Mouse (Mus musculus) left cerebral cortex, postnatal 36 days (tissue): Measurements from ENCODE around the gene F8. TPM values are rescaled to one million over a fixed set of nuclear protein-coding genes. Genes with fewer than 3 reads are reported as not detected.
"Not testable (repeated sequence)": the region's sequence is repeated elsewhere in the genome, so short reads cannot be mapped to it uniquely, and the experiment has no call there.

ENCODE experiments used
- DNase-seq, 2 experiments: peaks; one replicate each; pipeline ENCODE4 v3.0.0; 2021 to 2022; ENCODE audit warnings: low spot score in 2 of 2, mixed read lengths in 1 of 2
- intact Hi-C: fragments of 180-260 bp; cut with DNase I; formaldehyde crosslinking; loops from one replicate; pipeline ENCODE4 v1.15.1; 2025
- total RNA-seq, 2 experiments: library from RNA; stranded (reverse); gene quantifications; 2 replicates each; pipeline ENCODE4 v1.2.3; 2021

The F8 gene
- total RNA-seq, 2 experiments from 2014 or later = 1.9 to 2.0 TPM

- no peak for DNase-seq
- intact Hi-C loops = no loop called here
These were observed 234.0 kb downstream of the F8 start for GRCm38 (mm10) chrX:75148414-75148813.

DNA sequence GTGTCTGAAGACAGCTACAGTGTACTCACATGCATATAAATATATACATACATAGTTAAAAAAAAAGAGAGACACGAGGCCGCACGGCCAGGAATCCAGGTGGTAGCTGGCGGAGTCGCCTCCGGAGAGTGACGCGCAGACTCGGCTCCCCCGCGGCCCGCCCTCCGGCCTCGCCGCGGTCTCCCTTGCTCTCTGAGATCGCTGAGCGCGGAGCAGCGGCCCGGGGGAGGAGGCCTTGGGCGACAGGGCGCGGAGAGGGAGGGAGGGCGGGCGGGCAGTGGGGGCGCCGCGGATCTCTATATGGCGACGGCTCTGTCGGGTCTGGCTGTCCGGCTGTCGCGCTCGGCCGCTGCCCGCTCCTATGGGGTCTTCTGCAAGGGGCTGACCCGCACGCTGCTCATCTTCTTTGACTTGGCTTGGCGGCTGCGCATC, 239.3 kb downstream of the F8 start:
- intact Hi-C loops = not testable (repeated sequence)
- peak in 1 of 2 experiments; percentile 6 for DNase-seq

- intact Hi-C loops = no loop called here
- DNase-seq = no peak
These were observed 244.2 kb downstream of the F8 start for GRCm38 (mm10) chrX:75138182-75138581.

- intact Hi-C loops = no loop called here
- no peak for DNase-seq
These were observed 244.7 kb downstream of the F8 start for GRCm38 (mm10) chrX:75137729-75138128.

DNA sequence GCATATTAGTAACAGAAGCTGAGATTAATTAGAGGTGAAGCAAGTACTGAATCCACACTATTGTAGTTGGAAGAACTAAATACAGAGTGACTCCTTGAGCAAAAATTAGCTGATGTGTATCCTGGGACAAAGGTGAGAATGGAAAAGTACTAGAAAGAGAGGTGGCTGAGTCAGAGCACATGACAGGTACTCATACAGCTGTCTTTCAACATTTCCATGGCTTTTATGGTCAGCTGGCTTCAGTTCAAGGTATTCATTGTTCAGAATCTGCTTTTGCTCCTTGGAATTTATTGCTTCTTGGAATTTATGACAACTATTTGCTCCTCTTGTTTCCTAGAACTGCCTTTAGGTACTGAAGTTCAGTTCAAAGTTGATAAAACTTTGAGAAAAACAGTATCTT, 245.5 kb downstream of the F8 start:
- intact Hi-C loops = no loop called here

DNA sequence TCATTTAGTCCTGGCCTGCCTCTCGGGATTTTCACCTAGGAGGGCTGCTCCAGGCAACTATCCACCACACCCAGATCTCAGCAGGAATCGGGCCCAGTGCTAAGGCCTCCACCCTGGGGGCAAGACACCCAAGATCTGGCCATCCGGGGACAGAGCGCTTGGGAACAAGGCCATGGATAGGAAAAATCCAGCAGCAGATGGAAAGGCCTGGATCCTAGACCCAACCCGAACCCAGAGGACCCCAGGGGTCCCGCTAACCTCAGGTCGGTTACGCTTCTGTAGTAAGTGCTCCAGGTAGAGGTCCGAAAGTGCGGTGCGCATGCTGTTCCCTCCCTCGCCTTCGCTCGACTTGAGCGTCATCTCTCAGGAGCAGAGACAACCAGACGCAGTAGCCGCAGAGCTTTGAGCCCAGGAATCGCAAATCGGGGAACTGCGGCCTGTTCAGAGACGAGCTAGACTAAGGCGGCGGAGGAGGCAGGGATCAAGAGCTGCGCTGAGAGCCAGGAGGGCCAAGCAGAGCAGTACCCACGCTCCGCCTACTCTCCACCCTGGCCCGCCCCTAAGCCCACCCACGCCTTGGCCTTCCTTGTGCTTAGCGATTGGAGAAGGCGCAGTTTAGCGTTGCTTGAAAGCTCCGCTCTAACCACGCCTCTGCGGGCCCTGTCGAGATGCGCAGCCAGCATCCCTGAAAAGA, 251.8 kb downstream of the F8 start, which contains the start of gene Mpp1:
Gene Mpp1, minus strand, starts transcription at position 550 of the 694 bp plus-strand sequence.
- intact Hi-C loops = no loop called here
- DNase-seq = peak; percentile 50 to 63

More for the DNA sequence above, 245.5 kb downstream of the F8 start:
- no peak for DNase-seq

GRCm38 (mm10) chrX:75129474-75129873, 252.9 kb downstream of the F8 start:
- no peak for DNase-seq
- intact Hi-C loops = no loop called here

- intact Hi-C loops = no loop called here
- no peak for DNase-seq
These were observed 254.0 kb downstream of the F8 start for GRCm38 (mm10) chrX:75128333-75128980.

DNA sequence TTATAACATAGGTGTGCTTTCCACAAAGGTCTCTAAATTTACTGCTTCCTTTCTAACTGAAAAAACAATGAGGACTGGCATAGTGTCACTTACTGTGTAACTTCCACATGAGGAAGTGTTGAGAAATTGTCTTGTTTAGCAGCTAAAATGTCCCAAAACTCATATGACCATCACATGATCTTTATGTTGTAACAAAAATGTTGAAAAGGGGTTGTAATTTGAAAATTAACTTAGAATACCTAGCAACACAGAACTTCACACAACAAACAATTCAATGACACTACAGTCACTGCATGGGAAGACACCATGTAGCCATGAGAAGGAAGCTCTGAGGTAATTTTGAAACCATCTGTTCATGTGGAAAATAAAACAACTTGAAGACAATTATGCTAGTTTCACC, 255.5 kb downstream of the F8 start:
- DNase-seq = no peak
- intact Hi-C loops = no loop called here

- intact Hi-C loops = no loop called here
- no peak for DNase-seq
These were observed 256.8 kb downstream of the F8 start for GRCm38 (mm10) chrX:75125606-75126005.

Other genes starting within 250 kb of the F8 start
- not detected for gene Smim9, start 218.8 kb downstream of the F8 start, total RNA-seq
- gene Fundc2, start 216 bp downstream of the F8 start, total RNA-seq = 10 to 100 TPM; 51.1 to 54.0 TPM
- 10 to 100 TPM; 11.1 to 12.7 TPM for gene Cmc4, start 34.0 kb upstream of the F8 start, total RNA-seq
- 10 to 100 TPM in 1 of 2 experiments, 1 to 10 TPM in 1; 4.8 to 12.0 TPM for gene Mtcp1, start 34.0 kb upstream of the F8 start, total RNA-seq
- gene Brcc3, start 34.0 kb upstream of the F8 start, total RNA-seq = 10 to 100 TPM; 36.7 to 37.8 TPM
- 10 to 100 TPM; 65.1 to 66.7 TPM for gene Vbp1, start 131.7 kb upstream of the F8 start, total RNA-seq
- gene Rab39b, start 195.6 kb upstream of the F8 start, total RNA-seq = 10 to 100 TPM; 39.0 to 41.8 TPM